Mouse (Mus musculus) mouse embryonic stem cell (cell line): ENCODE measurements around the gene Slc5a3.
"Not testable (repeated sequence)": the region's sequence is repeated elsewhere in the genome, so short reads cannot be mapped to it uniquely, and the experiment has no call there.

Experiments
- in situ Hi-C, 2 experiments: fragments of 300-500 bp; cut with MboI; formaldehyde crosslinking; loops; 1 replicate in 1 of 2; 3 replicates in 1 of 2; pipeline ENCODE4 v1.14.3; 2019 to 2020; ENCODE audit warnings: low sequenced_read_pairs in 2 of 2, low pct_unique_long_range_greater_than_20kb in 1 of 2, mixed read lengths in 1 of 2; ENCODE audit not compliant: unreplicated experiment in 1 of 2

The Slc5a3 gene

DNA sequence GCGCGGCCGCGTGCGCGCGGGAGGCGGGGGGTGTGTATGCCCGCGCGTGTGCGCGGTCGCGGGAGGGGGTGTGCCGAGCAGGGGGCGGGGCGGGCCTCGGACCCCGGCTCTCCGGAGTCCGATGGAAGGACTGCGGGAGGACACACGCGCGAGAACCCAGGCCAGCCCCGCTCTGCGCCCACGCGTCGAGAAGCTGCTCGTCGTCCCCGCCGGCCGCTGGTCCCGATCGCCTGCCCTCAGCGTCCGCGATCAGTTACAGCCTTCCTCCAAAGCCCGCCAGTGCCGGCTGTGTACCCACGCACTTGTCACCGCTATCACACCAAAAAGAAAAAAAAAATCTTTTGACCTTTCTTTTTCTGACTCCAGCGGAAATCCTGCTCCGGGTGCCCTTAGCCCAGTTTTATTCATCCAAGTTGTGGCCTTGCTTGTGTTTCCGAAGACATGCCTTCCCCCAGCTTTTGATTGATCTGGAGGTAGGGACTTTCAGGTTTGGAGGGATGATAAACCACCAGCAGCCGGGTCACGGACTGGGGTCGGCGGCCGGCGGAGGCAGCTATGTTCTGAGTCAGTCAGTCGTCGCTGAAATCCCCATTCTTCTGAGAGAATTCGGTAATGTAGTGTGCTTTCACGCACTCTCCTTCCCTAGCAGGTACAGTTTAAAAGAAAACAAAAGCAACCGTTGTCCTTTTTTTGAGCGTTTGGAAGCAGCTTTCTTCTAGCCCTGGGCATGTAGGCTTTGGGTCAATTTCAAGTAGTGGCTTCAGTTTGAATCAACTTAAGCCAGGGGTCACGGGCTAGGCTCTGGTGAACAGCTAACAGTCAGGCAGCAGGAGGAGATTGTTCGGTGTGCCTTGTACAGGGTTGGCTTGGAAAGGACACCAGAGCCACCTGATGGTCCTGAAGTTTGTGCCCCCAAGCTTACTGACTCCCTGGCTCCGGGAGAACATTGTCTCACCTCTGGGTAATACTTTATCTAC, 810 bp downstream of the Slc5a3 start:
- in situ Hi-C loops, result no loop called here

DNA sequence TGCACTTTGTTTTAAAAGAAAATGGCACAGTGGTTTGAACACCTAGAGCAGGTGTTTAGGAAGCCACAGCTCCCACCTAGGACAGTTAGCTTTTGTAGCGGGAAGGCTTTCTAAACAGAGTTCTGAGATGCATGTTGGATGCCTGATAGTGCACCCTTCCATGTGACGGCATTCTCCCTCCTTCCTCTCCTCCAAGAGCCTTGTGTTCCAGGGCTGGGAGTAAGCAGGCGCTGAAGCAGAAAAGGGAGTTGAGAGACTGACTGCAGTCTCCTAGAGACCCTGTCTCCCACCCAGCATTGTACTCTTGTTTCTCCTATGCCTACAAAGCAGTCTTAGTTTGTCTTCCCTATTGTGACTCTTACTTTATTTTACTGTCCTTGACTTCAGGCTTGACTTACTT, 2.1 kb downstream of the Slc5a3 start:
- in situ Hi-C loops, result no loop called here

DNA sequence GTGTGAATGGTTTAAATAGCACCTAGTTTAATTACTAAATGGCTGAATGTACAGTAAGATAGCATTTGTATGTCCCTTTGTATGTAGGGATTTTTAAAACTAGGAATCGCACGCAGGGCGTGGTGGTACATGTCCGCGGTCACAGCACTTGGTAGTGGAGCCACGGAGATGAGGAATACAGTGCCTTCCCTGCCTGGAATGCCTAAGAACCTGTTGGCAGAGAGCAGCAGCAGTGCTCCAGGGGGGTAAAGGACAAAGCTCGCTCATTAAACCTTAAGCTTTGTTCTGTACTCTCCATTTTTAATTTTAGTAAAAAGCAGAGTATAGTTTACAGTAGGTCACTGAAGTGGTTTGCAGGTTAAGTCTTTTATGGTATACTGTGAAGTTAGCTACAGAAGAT, 3.5 kb downstream of the Slc5a3 start:
- in situ Hi-C loops, result no loop called here

DNA sequence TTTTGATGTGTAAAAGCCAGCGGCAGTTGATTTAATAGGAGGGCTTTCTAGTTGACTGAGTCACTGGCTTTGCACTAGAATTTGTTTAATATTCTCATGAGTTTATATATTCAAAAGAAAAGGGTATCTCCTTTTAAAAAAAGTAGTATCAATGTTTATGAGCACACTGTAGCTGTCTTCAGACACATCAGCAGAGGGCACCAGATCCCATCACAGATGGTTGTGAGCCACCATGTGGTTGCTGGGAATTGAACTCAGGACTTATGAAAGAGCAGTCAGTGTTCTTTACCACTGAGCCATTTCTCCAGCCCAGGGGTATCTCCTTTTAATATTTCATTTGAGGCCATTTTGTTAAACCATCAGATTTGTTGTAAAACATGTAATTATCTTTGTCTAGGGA, 4.7 kb downstream of the Slc5a3 start:
- in situ Hi-C loops, result no loop called here

DNA sequence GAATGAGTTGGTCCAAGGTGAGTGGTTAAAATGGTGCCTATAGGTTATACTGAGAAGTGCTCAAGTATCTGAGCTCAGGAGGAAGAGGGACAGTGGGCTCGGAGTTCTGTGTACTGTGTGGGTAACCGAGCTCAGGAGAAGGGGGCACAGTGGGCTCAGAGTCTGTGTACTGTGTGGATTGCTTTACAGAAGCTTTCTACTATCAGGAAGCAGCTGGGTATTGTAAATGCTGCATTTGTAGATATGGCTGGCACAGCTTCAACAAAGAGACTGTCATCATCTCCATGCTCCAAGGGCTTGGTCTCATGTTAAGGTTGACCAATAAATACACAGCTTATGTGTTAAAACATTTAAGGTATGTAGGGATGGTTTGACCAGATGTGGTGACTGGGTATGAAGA, 6.7 kb downstream of the Slc5a3 start:
- in situ Hi-C loops, result no loop called here

DNA sequence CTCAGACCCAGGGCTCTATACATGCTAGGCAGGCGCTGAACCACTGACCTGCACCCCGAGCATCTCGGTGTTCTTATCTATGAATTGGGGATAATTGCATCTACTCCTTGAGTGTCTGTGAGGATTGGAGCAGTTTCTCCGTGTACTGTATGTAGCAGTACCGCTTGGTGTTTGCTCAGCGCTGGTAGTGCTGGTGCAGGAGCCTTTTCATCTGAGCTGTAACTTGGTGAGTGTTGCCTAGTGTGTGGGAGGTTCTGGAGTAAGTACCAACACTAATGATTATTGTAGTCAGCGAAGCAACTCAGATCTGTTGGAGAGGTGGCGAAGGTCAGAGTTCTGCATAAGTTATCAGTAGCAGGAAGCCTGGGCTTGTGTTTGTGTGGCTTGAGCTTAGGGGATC, 12.2 kb downstream of the Slc5a3 start:
- in situ Hi-C loops, result no loop called here

DNA sequence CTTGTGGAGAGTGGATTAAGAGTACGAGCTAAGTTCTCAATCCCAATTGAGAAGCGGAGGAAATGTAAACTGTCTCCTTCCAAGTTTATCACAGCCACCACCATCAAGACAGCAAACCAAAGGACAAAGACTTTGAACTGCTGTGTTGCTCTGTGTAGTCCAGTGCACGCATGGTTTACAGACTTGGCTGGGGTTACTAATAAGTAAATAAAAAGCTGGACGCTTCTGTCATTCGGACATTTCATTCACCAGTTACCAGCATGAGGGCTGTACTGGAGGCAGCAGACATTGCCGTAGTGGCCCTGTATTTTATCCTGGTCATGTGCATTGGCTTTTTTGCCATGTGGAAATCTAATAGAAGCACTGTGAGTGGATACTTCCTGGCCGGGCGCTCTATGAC, 18.7 kb downstream of the Slc5a3 start:
- in situ Hi-C loops, result no loop called here

DNA sequence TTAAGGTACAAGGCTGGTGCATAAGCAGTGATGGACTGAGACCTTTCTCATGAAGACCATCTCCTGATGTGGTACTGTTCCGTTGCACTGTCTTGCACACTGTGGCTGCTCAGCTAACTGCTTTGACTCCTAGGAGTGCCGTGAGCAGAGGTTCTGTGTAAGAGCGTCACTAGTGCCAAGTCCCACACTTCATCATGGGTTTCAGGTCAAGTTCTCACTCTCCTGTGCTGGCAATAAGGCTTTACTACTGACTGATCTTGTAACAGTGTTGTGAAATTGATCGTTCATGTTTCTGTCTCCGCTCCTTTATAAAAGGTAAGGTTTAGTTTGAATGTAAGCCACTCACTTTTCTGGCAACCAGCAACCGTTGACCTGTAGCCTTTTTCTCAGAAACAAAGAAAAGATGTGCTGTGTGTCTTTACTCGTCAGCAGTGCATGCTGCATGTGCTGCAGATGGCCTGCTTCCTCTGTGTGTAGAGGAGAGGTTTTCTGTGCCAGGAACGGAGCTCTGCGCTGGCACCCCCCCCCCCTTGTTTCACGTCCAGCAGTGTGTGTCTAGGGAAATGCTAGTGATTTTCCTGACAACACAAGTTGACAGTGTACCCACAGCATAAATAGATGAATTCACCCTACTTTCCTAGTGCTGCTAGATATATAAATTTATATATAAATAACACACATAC, 25.8 kb downstream of the Slc5a3 start:
- in situ Hi-C loops, result no loop called here

DNA sequence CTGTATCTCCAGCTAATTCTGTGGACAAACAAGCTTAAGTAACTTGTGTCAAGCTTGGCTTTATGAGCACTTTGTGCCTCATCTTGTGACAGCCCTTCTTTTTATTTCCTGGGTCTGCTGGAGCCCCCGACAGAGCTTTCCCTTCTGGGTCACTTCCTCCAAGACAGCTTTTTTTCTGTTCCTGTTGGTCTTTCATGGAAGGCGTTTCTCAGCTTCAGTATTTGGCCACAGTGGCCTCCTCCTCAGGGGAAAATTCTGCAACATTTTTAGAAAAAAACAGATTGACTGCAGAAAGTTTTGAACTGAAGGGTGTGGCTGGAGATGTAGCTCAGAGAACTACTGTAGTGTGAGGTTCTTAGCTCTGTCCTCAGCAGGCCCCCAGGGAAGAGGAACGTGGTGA, 31.1 kb downstream of the Slc5a3 start:
- in situ Hi-C loops, result no loop called here

DNA sequence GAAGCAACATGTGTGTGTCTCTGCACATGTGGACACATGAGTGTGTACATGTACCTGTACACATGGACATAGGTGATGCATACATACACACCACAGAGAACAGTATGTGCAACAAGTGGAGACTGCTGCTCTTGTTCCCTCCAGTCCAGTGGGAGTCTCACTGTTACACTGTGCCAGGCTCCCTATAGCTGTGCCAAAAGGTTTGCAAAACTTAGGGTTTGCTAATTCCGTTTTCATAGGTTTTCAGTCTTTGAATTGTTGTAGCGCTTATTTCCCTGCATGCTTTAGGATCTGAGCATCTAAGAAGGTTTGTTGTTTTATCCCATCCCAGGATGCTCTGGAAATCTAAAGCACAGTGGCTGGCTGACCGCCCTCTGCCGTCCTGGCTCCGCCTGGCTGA, 33.8 kb downstream of the Slc5a3 start:
- in situ Hi-C loops, result no loop called here

DNA sequence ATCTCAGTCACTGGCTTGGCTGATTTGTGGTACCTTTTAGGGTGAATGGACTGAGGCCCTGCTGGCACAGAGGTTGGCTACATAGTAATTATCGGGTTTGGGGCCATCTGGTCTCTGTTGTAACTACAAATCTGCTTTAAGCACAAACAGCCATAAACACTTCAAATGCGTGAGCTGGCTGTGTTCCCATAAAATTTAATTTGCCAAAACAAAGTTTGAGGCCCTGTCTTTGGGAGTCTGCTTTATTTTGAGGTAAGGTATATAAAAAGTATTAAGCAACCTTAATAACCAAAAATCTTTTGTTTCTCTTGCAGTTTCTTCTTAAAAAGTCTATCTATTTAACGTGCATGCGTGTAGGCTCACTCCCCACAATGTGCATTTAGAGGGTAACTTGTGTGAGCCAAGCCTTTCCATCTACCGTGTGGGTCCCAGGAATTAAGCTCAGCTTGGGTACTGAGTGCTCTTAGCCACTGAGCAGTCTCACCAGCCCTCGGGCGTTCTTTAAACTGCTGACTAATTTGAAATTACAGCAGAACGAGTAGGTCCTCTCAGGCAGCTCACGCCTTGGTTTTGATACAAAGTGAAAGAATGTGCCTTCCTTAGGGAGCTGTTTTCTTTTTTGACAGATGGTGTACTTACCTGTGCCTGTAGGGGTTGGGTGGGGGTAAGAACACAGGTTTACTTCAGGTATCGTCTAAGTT, 40.4 kb downstream of the Slc5a3 start:
- in situ Hi-C loops, result no loop called here

DNA sequence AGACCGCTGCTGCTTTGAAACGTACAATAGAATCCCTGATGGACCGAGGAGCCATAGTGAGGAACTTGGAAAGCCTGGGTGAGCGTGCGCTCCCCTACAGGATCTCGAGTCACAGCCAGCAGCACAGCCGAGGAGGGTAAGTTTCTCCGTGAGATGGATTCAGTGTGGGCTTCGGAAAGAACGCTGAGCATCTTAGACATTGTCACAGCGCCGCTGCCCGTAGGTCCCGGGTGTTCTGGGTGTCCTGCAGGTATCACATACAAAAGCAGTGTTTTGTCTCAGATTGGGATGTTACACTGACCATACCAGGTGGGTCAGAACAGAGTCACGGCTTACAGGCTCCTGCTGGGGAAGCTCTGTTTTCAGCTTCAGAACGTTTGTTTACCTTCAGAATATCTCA, 41.5 kb downstream of the Slc5a3 start:
- in situ Hi-C loops, result no loop called here

DNA sequence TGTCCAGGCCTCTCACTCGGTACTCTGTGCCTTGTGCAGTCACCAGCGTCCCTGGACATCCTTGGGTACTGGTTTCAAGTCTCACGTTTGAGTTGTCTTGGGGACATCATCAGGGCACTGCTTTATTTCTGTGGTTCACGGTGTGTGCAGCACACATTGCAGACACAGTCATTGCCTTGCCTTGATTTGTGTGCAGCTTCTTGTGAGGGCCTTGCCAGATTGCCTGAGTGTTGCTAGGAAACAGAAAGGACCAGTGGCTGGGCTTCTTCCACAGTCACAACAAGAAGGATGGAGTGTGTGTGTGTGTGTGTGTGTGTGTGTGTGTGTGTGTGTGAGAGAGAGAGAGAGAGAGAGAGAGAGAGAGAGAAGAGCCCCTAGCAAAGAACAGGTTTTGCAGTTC, 42.0 kb downstream of the Slc5a3 start:
- in situ Hi-C loops, result no loop called here

DNA sequence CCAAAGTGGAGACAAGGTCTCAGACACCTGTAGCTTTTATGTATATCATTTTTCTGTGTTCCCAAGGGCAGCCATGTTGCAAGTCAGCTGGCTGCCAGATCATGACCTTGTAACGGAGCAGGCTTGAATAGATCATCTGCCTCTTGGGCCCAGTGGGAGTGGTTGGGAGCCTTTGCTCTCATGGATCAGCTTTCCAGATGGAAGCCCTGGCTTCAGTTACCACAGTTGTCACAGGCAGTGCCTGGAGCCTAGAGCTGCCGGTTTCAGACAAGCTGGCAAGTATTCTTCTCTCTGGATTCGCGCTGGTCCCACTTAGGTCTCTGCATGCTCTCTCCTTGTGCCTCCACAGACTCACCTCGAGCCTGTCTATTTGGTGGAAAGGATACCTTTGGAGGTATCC, 44.0 kb downstream of the Slc5a3 start:
- in situ Hi-C loops, result no loop called here

DNA sequence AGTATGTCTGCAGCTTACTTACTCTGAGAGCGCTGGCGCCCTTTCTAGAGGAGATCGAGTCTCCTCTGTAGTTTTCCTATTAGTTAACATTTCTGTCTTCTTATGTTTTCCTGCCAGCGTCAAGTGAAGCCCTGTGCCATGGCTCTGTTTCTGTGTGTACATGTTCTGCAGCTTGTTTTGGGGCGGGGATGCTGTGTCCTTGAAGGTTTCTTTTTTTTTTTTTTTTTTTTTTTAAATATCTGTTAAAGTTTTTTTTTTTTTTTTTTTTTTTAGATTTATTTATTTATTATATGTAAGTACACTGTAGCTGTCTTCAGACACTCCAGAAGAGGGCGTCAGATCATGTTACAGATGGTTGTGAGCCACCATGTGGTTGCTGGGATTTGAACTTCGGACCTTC, 44.8 kb downstream of the Slc5a3 start:
- in situ Hi-C loops, result not testable (repeated sequence)

DNA sequence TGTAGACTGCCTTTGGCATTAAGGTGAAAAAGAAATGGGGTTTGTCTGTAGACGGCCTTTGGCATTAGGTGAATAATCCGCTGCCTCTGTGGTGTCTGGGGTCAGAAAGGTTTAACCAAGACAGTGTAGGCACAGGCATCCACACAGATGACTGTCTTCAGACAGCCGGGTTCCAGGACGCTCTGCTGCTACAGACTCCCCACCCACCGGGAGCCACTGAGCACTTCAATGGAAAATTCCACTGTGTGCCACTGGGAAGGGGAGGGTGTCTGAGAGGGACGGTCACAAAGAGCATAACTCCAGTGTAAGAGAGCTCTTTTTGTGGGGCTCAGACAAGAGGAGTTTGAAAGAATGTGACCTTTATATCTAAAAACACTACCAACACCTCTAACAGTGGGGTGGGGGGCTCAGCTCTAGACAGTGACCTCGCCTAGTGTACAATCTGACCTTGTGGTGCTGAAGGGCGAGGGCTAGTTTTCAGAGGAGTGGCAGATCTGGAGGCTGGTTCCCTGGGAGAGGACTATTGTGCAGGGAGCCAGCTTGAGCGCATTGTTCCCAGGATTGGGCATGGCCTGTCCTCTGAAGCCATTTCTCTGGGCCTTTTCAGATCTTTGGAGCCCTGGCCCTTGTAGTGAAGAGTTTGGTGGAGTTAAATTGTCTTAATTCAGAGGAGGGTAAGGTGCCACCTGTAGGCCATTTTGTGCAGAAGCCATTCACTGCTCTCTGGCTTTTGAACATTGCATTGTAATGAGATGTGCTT, 45.6 kb downstream of the Slc5a3 start:
- in situ Hi-C loops, result no loop called here

DNA sequence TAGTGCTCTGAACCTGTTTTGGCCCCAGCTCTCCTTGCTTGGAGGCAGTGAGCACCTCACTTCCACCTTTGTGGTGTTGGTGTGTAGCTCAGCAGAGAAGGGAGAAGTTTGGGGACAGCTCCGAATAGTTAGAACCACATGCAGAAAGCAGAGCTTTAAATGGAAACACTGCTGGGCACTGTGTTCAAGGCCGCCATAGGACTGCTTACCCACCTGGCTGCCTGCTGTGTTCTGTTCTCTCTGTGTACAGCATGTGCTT, 46.1 kb downstream of the Slc5a3 start:
- in situ Hi-C loops, result no loop called here

DNA sequence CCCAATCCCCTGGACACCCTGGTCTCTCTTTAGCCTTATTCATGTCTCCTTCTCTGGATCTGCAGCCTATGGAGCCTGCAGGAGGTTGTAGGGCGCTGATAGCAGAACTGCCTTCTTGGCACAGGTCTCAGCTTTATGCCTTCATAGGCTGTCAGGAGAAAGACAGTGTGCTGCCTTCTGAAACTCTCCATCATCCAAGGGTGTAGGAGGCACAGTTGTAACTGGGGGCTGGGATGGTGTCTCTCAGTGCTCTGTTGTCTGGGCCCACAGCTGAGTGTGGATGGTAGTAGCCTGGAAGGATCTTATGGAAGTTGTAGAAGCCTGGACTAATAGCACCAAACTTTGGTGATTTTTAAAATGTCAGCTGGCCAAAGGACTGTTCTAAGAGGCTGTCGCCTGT, 46.8 kb downstream of the Slc5a3 start:
- in situ Hi-C loops, result no loop called here

DNA sequence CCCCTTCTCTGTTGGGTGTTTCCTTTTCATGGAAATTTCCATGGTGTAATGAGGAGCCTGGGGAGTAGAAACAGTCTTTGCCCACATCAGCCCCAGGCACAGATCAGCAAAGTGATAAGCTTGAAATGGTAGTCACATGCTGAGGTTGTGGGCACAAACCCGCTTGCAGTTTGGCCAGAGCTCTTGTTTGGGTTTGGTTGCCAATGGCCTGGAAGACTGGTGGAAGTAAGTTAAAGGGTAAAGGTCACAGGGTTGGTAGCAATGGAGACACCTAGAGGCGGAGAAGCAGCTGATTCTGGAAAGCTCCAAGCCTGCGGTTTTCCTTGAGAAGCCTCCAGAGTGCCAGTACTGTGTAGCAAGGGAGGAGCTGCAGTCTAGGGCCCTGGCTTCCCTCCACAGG, 47.5 kb downstream of the Slc5a3 start:
- in situ Hi-C loops, result no loop called here
